Mouse (Mus musculus): ENCODE data around the gene Ptchd4. TPM values are rescaled to one million over a fixed set of nuclear protein-coding genes. Genes with fewer than 3 reads are reported as not detected.

Ptchd4 gene
- polyA plus RNA-seq, 2 experiments: not detected

DNA sequence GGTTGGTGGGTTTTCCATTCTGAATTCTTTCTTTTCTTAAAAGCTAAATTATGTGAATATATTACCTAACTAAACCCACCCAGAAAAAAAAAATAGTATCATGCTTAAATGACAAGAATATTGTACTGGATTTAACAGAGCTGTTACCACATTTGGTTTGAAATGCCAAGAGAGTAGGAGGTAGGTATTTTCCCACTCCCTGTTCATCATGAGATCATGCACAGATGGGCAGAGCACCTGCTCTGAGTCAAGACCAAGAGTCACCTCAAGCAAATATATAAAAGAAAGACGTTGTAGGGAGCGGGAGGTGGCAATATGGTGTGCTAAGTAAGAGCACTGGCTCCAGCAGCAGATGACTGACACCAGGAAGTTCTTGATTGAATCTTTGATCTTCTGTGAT lies 233.8 kb downstream of the Ptchd4 start:
- ATAC-seq (ENCODE audit: insufficient read depth): no peak

More for the DNA sequence above, 233.8 kb downstream of the Ptchd4 start:
- no peaks in the 10 kb centered on the region for H3K4me1 ChIP-seq (replicated peaks; ENCODE audit: control insufficient read depth in 2 of 2, insufficient read depth in 2 of 2, low read length in 1 of 2)
- H3K27ac ChIP-seq: no peak overlapping the region
- H3K9ac ChIP-seq (replicated peaks): no peak overlapping the region
- DNase-seq (ENCODE audit: low read depth in 3 of 3, low spot score in 3 of 3): no peak
- 67% methylated on average over 2 of the region's 2 CpGs for WGBS (ENCODE audit: insufficient replicate concordance)
- no peak overlapping the region for H3K4me3 ChIP-seq (ENCODE audit: insufficient read depth in 1 of 2, low read depth in 2 of 2, low read length in 2 of 2)
- H3K9me3 ChIP-seq (ENCODE audit: control insufficient read depth, low read length): no peaks in the 10 kb centered on the region
- TF ChIP-seq EP300 (IDR thresholded peaks at IDR 0.05; ENCODE audit: low read depth): no peak
- no peak for TF ChIP-seq CTCF (IDR thresholded peaks at IDR 0.05; ENCODE audit: low read depth)
- no peak overlapping the region for H3K4me2 ChIP-seq (ENCODE audit: low read depth)
- no peaks in the 10 kb centered on the region for H3K27me3 ChIP-seq (ENCODE audit: control insufficient read depth, insufficient read depth, low read length)
- no peaks in the 10 kb centered on the region for H3K36me3 ChIP-seq (replicated peaks; ENCODE audit: control insufficient read depth, insufficient read depth, low read depth)
